Mouse (Mus musculus): ENCODE measurements around the gene Gpd2.

The Gpd2 gene

GRCm38 (mm10) chr2:57251636-57252317, 14.3 kb downstream of the Gpd2 start:
- no peak for ATAC-seq (ENCODE audit: low TSS enrichment)

GRCm38 (mm10) chr2:57252542-57253301, 15.3 kb downstream of the Gpd2 start:
- no peak for ATAC-seq (ENCODE audit: low TSS enrichment)

- ATAC-seq (ENCODE audit: low TSS enrichment), result no peak
These were observed 16.8 kb downstream of the Gpd2 start for GRCm38 (mm10) chr2:57254267-57254666.

GRCm38 (mm10) chr2:57255153-57255670, 17.8 kb downstream of the Gpd2 start:
- no peak for ATAC-seq (ENCODE audit: low TSS enrichment)

GRCm38 (mm10) chr2:57255836-57256235, 18.4 kb downstream of the Gpd2 start:
- ATAC-seq (ENCODE audit: low TSS enrichment), result no peak

- ATAC-seq (ENCODE audit: low TSS enrichment), result no peak
These were observed 19.0 kb downstream of the Gpd2 start for GRCm38 (mm10) chr2:57256459-57256858.

GRCm38 (mm10) chr2:57261286-57262077, 24.0 kb downstream of the Gpd2 start:
- ATAC-seq (ENCODE audit: low TSS enrichment), result no peak

GRCm38 (mm10) chr2:57263431-57263830, 26.0 kb downstream of the Gpd2 start:
- no peak for ATAC-seq (ENCODE audit: low TSS enrichment)

GRCm38 (mm10) chr2:57264912-57265311, 27.5 kb downstream of the Gpd2 start:
- no peak for ATAC-seq (ENCODE audit: low TSS enrichment)

GRCm38 (mm10) chr2:57266679-57267393, 29.4 kb downstream of the Gpd2 start:
- peak; percentile 47 for ATAC-seq (ENCODE audit: low TSS enrichment)

- ATAC-seq (ENCODE audit: low TSS enrichment), result 0 out of 2 replicates have a peak, but pooled peaks have one; percentile 9
These were observed 29.9 kb downstream of the Gpd2 start for GRCm38 (mm10) chr2:57267394-57267716.

GRCm38 (mm10) chr2:57267896-57268295, 30.5 kb downstream of the Gpd2 start:
- ATAC-seq (ENCODE audit: low TSS enrichment), result peak; percentile 23; the same call in 1 of the 2 replicates

GRCm38 (mm10) chr2:57268839-57269238, 31.4 kb downstream of the Gpd2 start:
- no peak for ATAC-seq (ENCODE audit: low TSS enrichment)

GRCm38 (mm10) chr2:57269690-57270435, 32.4 kb downstream of the Gpd2 start:
- no peak for ATAC-seq (ENCODE audit: low TSS enrichment)

- ATAC-seq (ENCODE audit: low TSS enrichment), result peak; percentile 81
These were observed 42.8 kb downstream of the Gpd2 start for GRCm38 (mm10) chr2:57280190-57280723.

- no peak for ATAC-seq (ENCODE audit: low TSS enrichment)
These were observed 46.4 kb downstream of the Gpd2 start for GRCm38 (mm10) chr2:57283791-57284190.

- no peak for ATAC-seq (ENCODE audit: low TSS enrichment)
These were observed 47.8 kb downstream of the Gpd2 start for GRCm38 (mm10) chr2:57285197-57285596.

- ATAC-seq (ENCODE audit: low TSS enrichment), result no peak
These were observed 50.6 kb downstream of the Gpd2 start for GRCm38 (mm10) chr2:57287986-57288385.

- no peak for ATAC-seq (ENCODE audit: low TSS enrichment)
These were observed 56.1 kb downstream of the Gpd2 start for GRCm38 (mm10) chr2:57293571-57293970.

- ATAC-seq (ENCODE audit: low TSS enrichment), result no peak
These were observed 58.6 kb downstream of the Gpd2 start for GRCm38 (mm10) chr2:57296069-57296468.

- no peak for ATAC-seq (ENCODE audit: low TSS enrichment)
These were observed 59.8 kb downstream of the Gpd2 start for GRCm38 (mm10) chr2:57297226-57297625.

Measured in frontal cortex, adult (tissue).